Mouse (Mus musculus): Measurements from ENCODE around the gene 1700037C18Rik. TPM values are rescaled to one million over a fixed set of nuclear protein-coding genes. Genes with fewer than 3 reads are reported as not detected.
A peak's percentile ranks its signal among the peaks of the same experiment; 100 is the strongest.
"Not testable (repeated sequence)": the region's sequence is repeated elsewhere in the genome, so short reads cannot be mapped to it uniquely, and the experiment has no call there.

The 1700037C18Rik gene
- polyA plus RNA-seq, 1 experiment from 2014 or later = 7.1 TPM

- not testable (repeated sequence) for H3K4me3 ChIP-seq (ENCODE audit: low read length); H3K9me3 ChIP-seq (ENCODE audit: control insufficient read depth, low read length); H3K27ac ChIP-seq (ENCODE audit: low read length); H3K27me3 ChIP-seq (replicated peaks; ENCODE audit: control insufficient read depth, insufficient read depth, low read length); H3K9ac ChIP-seq (ENCODE audit: low read depth, low read length); H3K4me1 ChIP-seq (ENCODE audit: control insufficient read depth, insufficient read depth, low read length); H3K36me3 ChIP-seq (ENCODE audit: control insufficient read depth, insufficient read depth, low read length); ATAC-seq; H3K4me2 ChIP-seq (ENCODE audit: low read depth, low read length)
- 83% methylated on average over 13 of the region's 13 CpGs for WGBS
These were observed 57.2 kb downstream of the 1700037C18Rik start for GRCm38 (mm10) chr16:3851301-3851700.

GRCm38 (mm10) chr16:3848416-3848815 is 60.1 kb downstream of the 1700037C18Rik start:
- no peak for ATAC-seq
- Histone ChIP-seq H3K9me3 (ENCODE audit: control insufficient read depth, low read length) (no peaks in the 10 kb centered on the region), H3K27ac (ENCODE audit: low read length) (no peak overlapping the region), H3K9ac (ENCODE audit: low read depth, low read length) (no peak overlapping the region), H3K4me1 (ENCODE audit: control insufficient read depth, insufficient read depth, low read length) (peaks cover 8% of the 10 kb centered on the region; the same call in 1 of the 2 replicates), H3K4me2 (ENCODE audit: low read depth, low read length) (no peak overlapping the region), H3K4me3 (ENCODE audit: low read length) (no peak overlapping the region), H3K36me3 (ENCODE audit: control insufficient read depth, insufficient read depth, low read length) (no peaks in the 10 kb centered on the region), H3K27me3 (replicated peaks; ENCODE audit: control insufficient read depth, insufficient read depth, low read length) (no peaks in the 10 kb centered on the region)
- 70% methylated on average over 3 of the region's 3 CpGs for WGBS

GRCm38 (mm10) chr16:3847871-3848270 is 60.6 kb downstream of the 1700037C18Rik start:
- no peak for ATAC-seq
- peak overlapping the region; percentile 78 for H3K4me2 ChIP-seq (ENCODE audit: low read depth, low read length)
- H3K36me3 ChIP-seq (ENCODE audit: control insufficient read depth, insufficient read depth, low read length) = no peaks in the 10 kb centered on the region
- no peaks in the 10 kb centered on the region for H3K27me3 ChIP-seq (replicated peaks; ENCODE audit: control insufficient read depth, insufficient read depth, low read length)
- peak overlapping the region; percentile 80 for H3K4me3 ChIP-seq (ENCODE audit: low read length)
- H3K4me1 ChIP-seq (ENCODE audit: control insufficient read depth, insufficient read depth, low read length) = peaks cover 8% of the 10 kb centered on the region; the same call in 1 of the 2 replicates
- 75% methylated on average over 4 of the region's 4 CpGs for WGBS
- H3K27ac ChIP-seq (ENCODE audit: low read length) = no peak overlapping the region
- H3K9ac ChIP-seq (ENCODE audit: low read depth, low read length) = peak overlapping the region; percentile 83; the same call in 1 of the 2 replicates
- H3K9me3 ChIP-seq (ENCODE audit: control insufficient read depth, low read length) = no peaks in the 10 kb centered on the region

GRCm38 (mm10) chr16:3846711-3847518 is 61.6 kb downstream of the 1700037C18Rik start, which contains the start of gene Zfp174:
Zfp174 (plus strand) TSS chr16:3847268.
- Histone ChIP-seq H3K4me2 (ENCODE audit: low read depth, low read length) (peak within 1 kb of the TSS; percentile 88), H3K36me3 (ENCODE audit: control insufficient read depth, insufficient read depth, low read length) (no peaks in the 10 kb centered on the region), H3K4me3 (ENCODE audit: low read length) (peak within 1 kb of the TSS; percentile 80), H3K9ac (ENCODE audit: low read depth, low read length) (peak within 1 kb of the TSS; percentile 83), H3K9me3 (ENCODE audit: control insufficient read depth, low read length) (no peaks in the 10 kb centered on the region), H3K27ac (ENCODE audit: low read length) (peak within 1 kb of the TSS; percentile 45), H3K4me1 (ENCODE audit: control insufficient read depth, insufficient read depth, low read length) (peaks cover 8% of the 10 kb centered on the region; the same call in 1 of the 2 replicates), H3K27me3 (replicated peaks; ENCODE audit: control insufficient read depth, insufficient read depth, low read length) (no peaks in the 10 kb centered on the region)
- WGBS = 3% methylated on average over 38 of the region's 38 CpGs
- peak; percentile 100 for ATAC-seq

Small RNA genes within 50 kb of the gene (microRNA-seq; reads per million reads assigned to microRNA genes)
- not detected for gene Gm23493

Other genes starting within 250 kb of the 1700037C18Rik start
- gene Mefv, start 190.6 kb downstream of the 1700037C18Rik start, polyA plus RNA-seq (2015; fragmentation: Nextera tagmentation; extraction: Ambion mirVana) = 0.12 and 0.16 TPM in 2 replicates
- gene Zfp263, start 164.6 kb downstream of the 1700037C18Rik start, polyA plus RNA-seq (2015; fragmentation: Nextera tagmentation; extraction: Ambion mirVana) = 35.3 and 35.8 TPM in 2 replicates
- not detected in 2 replicates for gene Olfr15, start 77.8 kb downstream of the 1700037C18Rik start, polyA plus RNA-seq (2015; fragmentation: Nextera tagmentation; extraction: Ambion mirVana)
- 0.65 and 0.82 TPM in 2 replicates for gene Zfp174, start 61.4 kb downstream of the 1700037C18Rik start, polyA plus RNA-seq (2015; fragmentation: Nextera tagmentation; extraction: Ambion mirVana)
- gene Naa60, start 36.3 kb downstream of the 1700037C18Rik start, polyA plus RNA-seq (2015; fragmentation: Nextera tagmentation; extraction: Ambion mirVana) = 43.3 and 44.1 TPM in 2 replicates
- gene Zfp597, start 24.1 kb downstream of the 1700037C18Rik start, polyA plus RNA-seq (2015; fragmentation: Nextera tagmentation; extraction: Ambion mirVana) = 3.6 and 4.3 TPM in 2 replicates
- gene Gm20695, start 24.0 kb downstream of the 1700037C18Rik start, polyA plus RNA-seq (2015; fragmentation: Nextera tagmentation; extraction: Ambion mirVana) = 0.32 and 0.95 TPM in 2 replicates
- 16.2 and 16.6 TPM in 2 replicates for gene Cluap1, start 112 bp upstream of the 1700037C18Rik start, polyA plus RNA-seq (2015; fragmentation: Nextera tagmentation; extraction: Ambion mirVana)
- 1.2 and 1.6 TPM in 2 replicates for gene Nlrc3, start 67.9 kb upstream of the 1700037C18Rik start, polyA plus RNA-seq (2015; fragmentation: Nextera tagmentation; extraction: Ambion mirVana)
- gene Slx4, start 95.1 kb upstream of the 1700037C18Rik start, polyA plus RNA-seq (2015; fragmentation: Nextera tagmentation; extraction: Ambion mirVana) = 10.5 and 11.3 TPM in 2 replicates
- gene Dnase1, start 128.3 kb upstream of the 1700037C18Rik start, polyA plus RNA-seq (2015; fragmentation: Nextera tagmentation; extraction: Ambion mirVana) = 4.3 and 4.5 TPM in 2 replicates
- 128 and 131 TPM in 2 replicates for gene Trap1, start 169.1 kb upstream of the 1700037C18Rik start, polyA plus RNA-seq (2015; fragmentation: Nextera tagmentation; extraction: Ambion mirVana)

All from intestine, embryonic 16.5 days (tissue).